Mouse (Mus musculus) retina, embryonic 14.5 days (tissue): ENCODE results near the gene Odf2.

Source experiments
- DNase-seq: peaks from one replicate; pipeline ENCODE4 v3.0.0-alpha.2; 2015; ENCODE audit warnings: low spot score

Odf2 gene

GRCm38 (mm10) chr2:29940073-29940472, 51.1 kb downstream of the Odf2 start:
- no peak for DNase-seq

- no peak for DNase-seq
Measured at GRCm38 (mm10) chr2:29940826-29941225, 51.8 kb downstream of the Odf2 start.

GRCm38 (mm10) chr2:29944723-29945122, 55.7 kb downstream of the Odf2 start:
- no peak for DNase-seq

GRCm38 (mm10) chr2:29948896-29949295, 59.9 kb downstream of the Odf2 start:
- DNase-seq, result no peak

- DNase-seq, result no peak
Measured at GRCm38 (mm10) chr2:29961246-29961645, 72.2 kb downstream of the Odf2 start.

- DNase-seq, result peak; percentile 29
Measured at GRCm38 (mm10) chr2:29964354-29965249, 75.6 kb downstream of the Odf2 start.

GRCm38 (mm10) chr2:29965250-29965843, 76.3 kb downstream of the Odf2 start, which contains the start of gene Sptan1:
Sptan1 (plus strand) TSS chr2:29965560.
- peak; percentile 95 for DNase-seq

- peak; percentile 56 for DNase-seq
Measured at GRCm38 (mm10) chr2:29965906-29966305, 76.9 kb downstream of the Odf2 start.

GRCm38 (mm10) chr2:29966826-29967225, 77.8 kb downstream of the Odf2 start:
- DNase-seq, result no peak

- peak; percentile 47 for DNase-seq
Measured at GRCm38 (mm10) chr2:29967768-29968167, 78.7 kb downstream of the Odf2 start.

- no peak for DNase-seq
Measured at GRCm38 (mm10) chr2:29968638-29969037, 79.6 kb downstream of the Odf2 start.

- DNase-seq, result no peak
Measured at GRCm38 (mm10) chr2:29971838-29972635, 83.0 kb downstream of the Odf2 start.

GRCm38 (mm10) chr2:29973525-29973924, 84.5 kb downstream of the Odf2 start:
- DNase-seq, result no peak

- DNase-seq, result peak; percentile 81
Measured at GRCm38 (mm10) chr2:29977307-29977706, 88.3 kb downstream of the Odf2 start.

- DNase-seq, result no peak
Measured at GRCm38 (mm10) chr2:29980661-29981060, 91.6 kb downstream of the Odf2 start.
